Mouse (Mus musculus) olfactory bulb, adult 2 months (tissue): ENCODE measurements around the gene Shroom3.

ENCODE experiments used
- CTCF ChIP-seq: fragments of 200-500 bp; IDR thresholded peaks from 2 replicates; pipeline ENCODE4 v1.5.1; 2012; ENCODE audit warnings: low read depth, mild to moderate bottlenecking, low read length, moderate library complexity; ENCODE audit not compliant: insufficient read depth
- POLR2A ChIP-seq: fragments of 200-500 bp; IDR thresholded peaks from 2 replicates; pipeline ENCODE4 v1.6.1; 2012; ENCODE audit warnings: mild to moderate bottlenecking, low read depth, low read length, moderate library complexity; ENCODE audit not compliant: insufficient read depth

- TF ChIP-seq CTCF (no peak), POLR2A (no peak)
Observed at GRCm38 (mm10) chr5:92954323-92954722, 271.1 kb downstream of the Shroom3 start.
